Mouse (Mus musculus): ENCODE measurements at regions not wholly inside any gene's neighbourhood (a gene's known extent, or its start where the extent isn't known, plus 50 kb on each side); places are given as distances from the start of the nearest gene placed in this dataset.

- in situ Hi-C loops (cut with MboI, MseI) = no loop called here
Measured at GRCm38 (mm10) chr6:117237096-117237495, 68.8 kb downstream of the Cxcl12 start.

GRCm38 (mm10) chr6:117241206-117241605, 72.9 kb downstream of the Cxcl12 start:
- in situ Hi-C loops (cut with MboI, MseI) = no loop called here

GRCm38 (mm10) chr6:117245398-117245797, 77.1 kb downstream of the Cxcl12 start:
- in situ Hi-C loops (cut with MboI, MseI) = no loop called here

GRCm38 (mm10) chr6:117245849-117246248, 77.5 kb downstream of the Cxcl12 start:
- in situ Hi-C loops (cut with MboI, MseI) = no loop called here

DNA sequence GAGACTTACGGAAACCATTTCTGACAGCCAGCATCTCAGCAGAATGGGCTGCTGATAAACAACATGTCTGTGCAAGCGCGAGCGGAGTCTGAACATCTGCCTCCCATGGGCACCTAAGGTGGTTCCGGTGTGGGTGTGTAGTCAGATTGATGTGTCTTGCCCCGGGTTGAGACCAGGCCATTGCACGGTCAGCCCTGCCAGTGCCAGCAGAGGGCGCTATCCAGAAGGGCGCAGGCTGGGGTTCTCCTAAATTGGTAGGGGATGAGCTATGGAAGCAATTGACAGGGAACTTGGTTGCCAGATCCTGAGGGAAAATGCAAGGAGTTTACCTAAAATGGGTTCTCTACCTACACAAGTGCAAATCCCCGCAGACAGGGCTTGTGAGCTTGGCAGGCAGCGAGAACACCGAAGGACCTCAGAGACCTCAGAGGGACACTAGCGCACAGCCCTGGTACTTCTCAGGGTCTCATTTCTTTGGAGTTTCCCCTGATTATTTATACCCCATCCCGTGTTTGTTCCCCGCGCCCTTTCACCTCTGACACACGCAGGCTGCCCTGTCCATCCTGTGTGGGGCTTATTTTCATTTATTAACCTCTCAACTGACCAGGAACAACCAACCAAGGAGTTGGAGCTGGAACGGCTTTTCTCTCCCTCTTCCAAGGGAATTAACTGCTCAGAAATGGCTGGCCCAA, 81.0 kb downstream of the Cxcl12 start:
- in situ Hi-C loops (cut with MboI, MseI) = no loop called here

DNA sequence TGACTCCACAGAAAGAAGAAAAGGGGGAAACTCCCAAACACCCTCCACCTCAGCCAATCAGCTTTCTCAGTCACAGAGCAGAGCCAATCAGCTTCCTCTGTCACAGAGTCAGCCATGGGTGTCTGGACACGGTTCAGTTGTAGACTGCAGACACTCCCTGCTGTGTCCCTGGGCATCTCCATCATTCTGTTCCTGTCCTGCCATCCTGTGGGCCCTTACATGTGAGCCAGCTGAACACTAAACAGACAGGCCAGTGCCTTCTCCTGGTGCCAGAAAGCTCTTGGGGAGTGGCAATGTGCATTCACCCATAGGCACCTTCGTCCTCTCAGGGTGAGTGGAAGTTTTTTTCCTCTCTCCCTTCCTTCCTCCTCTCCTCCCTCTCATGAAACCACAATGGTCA, 81.7 kb downstream of the Cxcl12 start:
- in situ Hi-C loops (cut with MboI, MseI) = no loop called here

DNA sequence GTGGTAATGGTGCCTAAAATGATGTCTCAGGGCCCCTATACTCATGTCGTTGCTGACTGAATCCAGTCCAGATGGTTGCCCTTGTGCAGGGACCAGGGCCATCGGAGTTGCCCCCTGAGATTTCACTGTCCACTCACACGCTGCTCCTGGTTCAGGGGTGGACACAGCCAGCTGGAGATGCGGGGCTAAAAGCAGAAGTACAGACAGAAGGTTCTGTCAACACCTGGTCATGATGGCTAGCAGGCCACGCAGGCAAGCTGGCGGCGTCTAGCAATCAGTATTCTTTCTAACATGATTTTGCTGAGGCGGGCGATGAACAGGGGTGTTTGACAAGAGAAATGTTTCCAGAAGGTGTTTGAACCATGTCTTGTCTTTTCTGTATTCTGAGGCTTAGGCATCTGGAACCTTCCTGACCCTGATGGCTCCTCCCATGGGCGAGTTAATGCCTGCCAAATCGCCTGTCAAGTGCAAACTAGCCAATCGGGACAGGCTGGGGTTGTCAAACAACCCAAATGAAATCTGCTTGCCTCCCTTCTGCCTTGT, 83.1 kb downstream of the Cxcl12 start:
- in situ Hi-C loops (cut with MboI, MseI) = no loop called here

DNA sequence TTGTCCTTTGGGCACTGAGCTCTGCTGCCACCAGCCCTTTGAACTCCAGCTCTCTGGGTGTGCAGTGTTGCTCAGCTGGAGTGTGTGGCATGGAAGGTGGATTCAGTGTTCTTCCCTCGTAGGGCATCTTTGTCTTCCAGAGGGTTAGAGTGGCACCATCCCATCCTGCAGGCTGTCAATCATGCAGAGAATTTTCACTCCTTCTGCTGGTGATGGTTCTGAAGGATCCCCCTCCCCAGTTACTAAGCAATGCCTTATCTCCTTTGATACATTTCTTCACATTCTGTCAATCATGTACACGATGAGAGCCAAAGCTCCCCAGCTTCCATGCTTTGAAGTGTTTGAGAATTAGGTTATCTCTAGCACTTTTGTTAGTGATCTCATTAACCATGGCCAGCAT, 84.0 kb downstream of the Cxcl12 start:
- in situ Hi-C loops (cut with MboI, MseI) = no loop called here

GRCm38 (mm10) chr6:117253036-117253435, 84.7 kb downstream of the Cxcl12 start:
- in situ Hi-C loops (cut with MboI, MseI) = no loop called here

- in situ Hi-C loops (cut with MboI, MseI) = no loop called here
Measured at GRCm38 (mm10) chr6:117253586-117254330, 85.4 kb downstream of the Cxcl12 start.

- in situ Hi-C loops (cut with MboI, MseI) = no loop called here
Measured at GRCm38 (mm10) chr6:117254620-117255228, 86.4 kb downstream of the Cxcl12 start.

GRCm38 (mm10) chr6:117255399-117256098, 87.2 kb downstream of the Cxcl12 start:
- in situ Hi-C loops (cut with MboI, MseI) = no loop called here

- in situ Hi-C loops (cut with MboI, MseI) = no loop called here
Measured at GRCm38 (mm10) chr6:117256099-117256471, 87.8 kb downstream of the Cxcl12 start.

GRCm38 (mm10) chr6:117257591-117257990, 89.3 kb downstream of the Cxcl12 start:
- in situ Hi-C loops (cut with MboI, MseI) = no loop called here

- in situ Hi-C loops (cut with MboI, MseI) = no loop called here
Measured at GRCm38 (mm10) chr6:117267906-117268305, 99.6 kb downstream of the Cxcl12 start.

GRCm38 (mm10) chr6:117268376-117268775, 100.0 kb downstream of the Cxcl12 start:
- in situ Hi-C loops (cut with MboI, MseI) = no loop called here

DNA sequence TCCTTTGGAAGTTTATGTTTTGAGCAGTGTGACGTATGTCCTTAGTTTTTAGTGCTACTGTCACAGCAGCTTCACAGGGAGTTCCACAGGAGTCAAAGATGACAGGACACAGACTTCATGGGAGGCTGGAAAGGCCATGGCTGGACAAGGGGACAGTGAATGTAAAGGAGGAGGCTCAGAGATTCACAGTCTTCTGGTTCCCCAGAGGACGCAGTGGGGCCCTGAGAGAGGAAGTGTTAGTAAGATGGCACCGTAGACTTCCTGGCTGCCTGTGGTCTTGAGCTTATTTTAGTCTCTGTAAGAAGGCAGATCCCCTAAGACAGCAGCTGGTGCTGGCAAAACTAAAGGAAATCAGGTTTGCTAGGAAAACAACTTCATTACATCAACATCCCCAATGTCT, 101.9 kb downstream of the Cxcl12 start:
- in situ Hi-C loops (cut with MboI, MseI) = no loop called here

GRCm38 (mm10) chr6:117271562-117272226, 103.4 kb downstream of the Cxcl12 start:
- in situ Hi-C loops (cut with MboI, MseI) = no loop called here

DNA sequence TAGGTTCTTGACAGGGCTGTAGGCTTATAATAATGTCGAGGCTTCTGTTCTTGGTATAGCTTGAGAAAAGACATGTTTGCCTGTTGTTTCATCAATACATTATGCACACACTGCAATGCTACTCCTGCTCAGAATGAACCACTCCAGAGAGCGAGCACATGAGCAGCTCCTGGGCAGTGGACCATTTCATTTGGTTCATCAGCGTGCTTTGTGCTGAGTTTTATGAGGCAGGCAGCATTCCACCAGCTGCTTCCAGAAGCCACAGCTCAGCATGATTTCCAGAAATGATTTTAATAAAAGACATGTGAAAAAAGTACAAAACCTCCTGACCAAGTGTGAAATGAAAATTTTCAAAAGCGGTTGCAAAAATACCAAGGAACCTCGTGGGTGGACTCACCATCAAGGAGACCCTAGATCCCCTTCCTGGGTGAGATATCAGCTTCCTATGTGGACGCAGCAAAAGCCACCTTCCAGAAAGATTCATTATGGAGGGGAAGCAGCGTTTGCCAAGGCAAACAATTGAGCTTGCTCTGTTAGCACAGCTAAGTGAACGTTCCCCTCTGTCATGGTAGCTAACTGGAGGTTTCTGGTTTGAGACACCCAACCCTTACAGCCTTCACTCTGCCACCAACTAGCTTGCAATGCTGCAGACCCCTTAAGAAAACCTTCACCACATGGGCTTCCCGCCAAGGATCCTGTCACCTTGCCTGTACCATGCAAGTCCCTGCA, 104.1 kb downstream of the Cxcl12 start:
- in situ Hi-C loops (cut with MboI, MseI) = no loop called here

DNA sequence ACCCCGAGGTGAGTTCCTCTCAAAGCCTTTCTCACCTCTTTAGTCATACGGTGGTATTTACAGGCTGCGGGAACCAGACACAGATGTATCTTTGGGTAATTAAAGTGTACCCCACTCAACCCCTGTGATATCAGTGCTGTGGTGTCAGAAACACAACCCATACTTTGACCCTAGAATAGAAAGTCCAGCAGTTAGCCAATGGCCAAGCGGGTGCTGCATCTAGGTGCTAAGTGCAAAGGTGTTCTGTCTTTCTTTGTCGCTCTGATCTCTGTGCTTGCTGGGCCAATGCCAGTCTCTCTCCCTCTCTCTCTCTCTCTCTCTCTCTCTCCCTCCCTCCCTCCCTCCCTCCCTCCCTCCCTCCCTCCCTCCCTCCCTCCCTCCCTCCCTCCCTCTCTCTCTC, 107.6 kb downstream of the Cxcl12 start:
- in situ Hi-C loops (cut with MboI, MseI) = loop anchor here (5.0 kb wide), 1 partner anchor 59 kb away; no protein-coding TSS in a partner anchor

DNA sequence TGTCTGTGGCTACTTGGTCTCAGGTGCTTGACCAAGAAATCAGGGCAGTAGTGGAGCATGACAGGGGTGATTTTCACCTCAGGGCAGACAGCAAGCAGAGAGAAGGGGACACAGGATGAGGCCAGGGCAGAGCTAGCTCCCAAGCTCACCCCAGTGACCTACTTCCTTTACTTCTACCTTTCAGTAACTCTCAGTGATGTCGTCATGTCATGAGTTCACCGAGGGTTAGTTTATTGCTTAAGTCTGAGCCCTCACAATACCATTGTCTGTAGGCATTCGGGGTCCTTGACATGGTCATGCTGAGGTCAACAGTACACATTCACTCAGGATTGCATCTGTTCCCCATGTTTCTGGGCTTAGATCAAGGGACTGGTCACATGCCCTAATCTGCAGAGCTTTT, 108.5 kb downstream of the Cxcl12 start:
- in situ Hi-C loops (cut with MboI, MseI) = loop anchor here (5.0 kb wide), 1 partner anchor 60 kb away; no protein-coding TSS in a partner anchor

Data from T-helper 2 cell (primary cell).